Mouse (Mus musculus) hindbrain, embryonic 15.5 days (tissue): ENCODE measurements at regions not wholly inside any gene's neighbourhood (a gene's known extent, or its start where the extent isn't known, plus 50 kb on each side); places are given as distances from the start of the nearest gene placed in this dataset.

ENCODE experiments used
- ATAC-seq: fragments of 200-750 bp; cut with Nextera tagmentation; 2 replicates; pipeline ENCODE4 v1.8.0; 2017; ENCODE audit warnings: low read depth, moderate number of reproducible peaks, moderate TSS enrichment; ENCODE audit not compliant: low FRiP score
- H3K27ac ChIP-seq: fragments of 300-500 bp; sonication (generic); replicated peaks from 2 replicates; pipeline ENCODE4 v1.5.1; 2015; ENCODE audit warnings: mild to moderate bottlenecking, inconsistent platforms
- H3K27me3 ChIP-seq: fragments of 300-500 bp; sonication (generic); 2 replicates; pipeline ENCODE4 v1.6.1; 2015; ENCODE audit warnings: control low read depth, inconsistent platforms
- H3K36me3 ChIP-seq: fragments of 300-500 bp; sonication (generic); 2 replicates; pipeline ENCODE4 v1.6.1; 2015; ENCODE audit warnings: control low read depth, inconsistent platforms
- H3K4me1 ChIP-seq: fragments of 300-500 bp; sonication (generic); replicated peaks from 2 replicates; pipeline ENCODE4 v1.6.1; 2015; ENCODE audit warnings: control low read depth, inconsistent platforms
- H3K4me2 ChIP-seq: fragments of 300-500 bp; sonication (generic); 2 replicates; pipeline ENCODE4 v1.6.1; 2015; ENCODE audit warnings: moderate library complexity, mild to moderate bottlenecking, inconsistent platforms
- H3K4me3 ChIP-seq: fragments of 300-500 bp; sonication (generic); 2 replicates; pipeline ENCODE4 v1.5.1; 2015; ENCODE audit warnings: mild to moderate bottlenecking, inconsistent platforms
- H3K9ac ChIP-seq: fragments of 300-500 bp; sonication (generic); 2 replicates; pipeline ENCODE4 v1.6.1; 2015; ENCODE audit warnings: inconsistent platforms
- H3K9me3 ChIP-seq: fragments of 300-500 bp; sonication (generic); 2 replicates; pipeline ENCODE4 v1.6.1; 2016; ENCODE audit warnings: control low read depth, inconsistent platforms
- WGBS: fragments of 180-500 bp; shearing (Covaris S2); methylation state at CpG from one replicate; pipeline ENCODE4 v1.1.7; 2015; 5-methylcytosine and 5-hydroxymethylcytosine counted together

DNA sequence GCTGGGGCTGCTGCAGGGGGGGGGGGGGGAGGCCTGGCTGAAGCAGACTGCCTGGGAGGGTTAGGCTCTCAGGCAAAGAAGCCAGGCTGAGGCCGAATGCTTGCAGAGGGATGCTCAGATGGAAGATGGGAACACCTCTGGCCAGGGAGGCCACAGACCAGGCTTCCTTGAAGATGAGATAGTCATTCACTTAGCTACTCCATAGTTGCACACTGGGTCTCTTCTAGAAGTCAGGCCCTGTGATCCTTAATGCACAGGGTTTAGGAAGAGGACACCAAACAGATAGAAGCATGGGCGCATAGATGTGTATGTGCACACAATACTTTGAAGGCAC is 162.1 kb downstream of the Cyp26b1 start:
- H3K4me2 ChIP-seq: no peak overlapping the region
- 64% methylated on average over 2 of the region's 2 CpGs for WGBS
- H3K4me1 ChIP-seq: no peaks in the 10 kb centered on the region
- no peak overlapping the region for H3K4me3 ChIP-seq
- no peak overlapping the region for H3K27ac ChIP-seq
- H3K27me3 ChIP-seq: no peaks in the 10 kb centered on the region; the same call in 1 of the 2 replicates
- H3K9ac ChIP-seq: no peak overlapping the region
- H3K9me3 ChIP-seq: no peaks in the 10 kb centered on the region
- H3K36me3 ChIP-seq: no peaks in the 10 kb centered on the region
- ATAC-seq: no peak

DNA sequence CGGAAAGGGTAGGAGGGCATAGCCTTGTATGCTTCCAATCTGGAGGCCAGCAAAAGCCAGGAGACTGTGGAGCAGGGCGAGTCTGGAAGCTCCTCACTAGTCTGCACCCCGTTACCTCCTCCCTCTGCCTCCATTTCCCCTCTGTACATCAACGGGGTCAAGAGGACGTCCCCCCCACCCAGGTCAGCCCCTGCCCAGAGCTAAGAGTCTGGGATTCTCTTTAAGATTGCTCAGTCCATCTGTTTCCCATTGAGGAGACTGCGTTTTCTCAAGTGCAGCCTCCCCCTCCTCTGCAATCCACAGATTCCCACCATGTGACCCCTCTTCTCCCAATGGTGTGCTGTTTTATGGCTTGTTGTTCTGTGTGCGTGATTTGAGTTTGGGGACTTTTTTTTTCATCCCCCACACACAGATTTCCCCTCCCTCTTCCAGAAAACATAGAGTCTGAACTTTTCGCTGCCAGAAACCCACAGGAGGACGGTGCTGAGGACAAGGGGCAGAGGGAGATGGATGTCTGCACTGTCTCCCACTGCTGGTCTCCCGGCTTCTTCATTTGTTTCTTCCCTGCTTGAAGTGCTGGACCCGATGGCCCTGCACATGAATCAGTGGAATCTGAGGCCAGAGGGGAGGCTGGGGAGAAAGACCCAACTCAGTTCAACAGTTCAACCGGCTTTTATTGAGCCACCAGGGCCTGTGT is 162.6 kb downstream of the Cyp26b1 start:
- 43% methylated on average over 12 of the region's 12 CpGs for WGBS
- no peaks in the 10 kb centered on the region for H3K4me1 ChIP-seq
- no peaks in the 10 kb centered on the region for H3K36me3 ChIP-seq
- H3K9me3 ChIP-seq: no peaks in the 10 kb centered on the region
- no peak overlapping the region for H3K9ac ChIP-seq
- no peak overlapping the region for H3K4me3 ChIP-seq
- no peaks in the 10 kb centered on the region; the same call in 1 of the 2 replicates for H3K27me3 ChIP-seq
- ATAC-seq: no peak
- H3K27ac ChIP-seq: no peak overlapping the region
- no peak overlapping the region for H3K4me2 ChIP-seq

DNA sequence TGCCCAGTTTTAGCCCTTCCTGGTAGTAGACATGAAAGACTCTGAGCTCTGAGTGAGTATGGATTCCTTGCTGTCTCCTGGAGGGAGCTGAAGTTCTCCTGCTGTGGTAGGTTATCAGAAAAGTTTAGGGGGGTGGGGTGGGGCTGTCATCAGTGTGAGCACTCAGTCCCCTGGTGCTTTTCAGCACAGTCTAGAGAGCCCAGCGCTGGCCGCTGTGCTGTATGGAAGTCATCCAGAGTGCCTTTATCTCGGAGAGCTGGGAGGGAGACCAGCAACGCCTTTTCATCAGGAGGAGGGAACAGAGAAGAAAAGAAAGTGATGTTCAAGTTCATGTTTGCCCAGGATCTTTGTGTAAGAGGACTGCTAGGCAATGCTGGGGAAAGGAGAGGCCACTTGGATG is 163.6 kb downstream of the Cyp26b1 start:
- Histone ChIP-seq H3K36me3 (no peaks in the 10 kb centered on the region), H3K27ac (no peak overlapping the region), H3K27me3 (no peaks in the 10 kb centered on the region; the same call in 1 of the 2 replicates), H3K9me3 (no peaks in the 10 kb centered on the region), H3K4me2 (no peak overlapping the region), H3K4me3 (no peak overlapping the region), H3K9ac (no peak overlapping the region), H3K4me1 (no peaks in the 10 kb centered on the region)
- ATAC-seq: no peak
- WGBS: 55% methylated on average over 4 of the region's 4 CpGs

GRCm38 (mm10) chr6:84429247-84429646 is 164.5 kb downstream of the Cyp26b1 start:
- Histone ChIP-seq H3K27me3 (no peaks in the 10 kb centered on the region; the same call in 1 of the 2 replicates), H3K27ac (no peak overlapping the region), H3K9ac (no peak overlapping the region), H3K36me3 (no peaks in the 10 kb centered on the region), H3K4me3 (no peak overlapping the region), H3K9me3 (no peaks in the 10 kb centered on the region), H3K4me1 (no peaks in the 10 kb centered on the region), H3K4me2 (no peak overlapping the region)
- ATAC-seq: no peak
- WGBS: 84% methylated on average over 8 of the region's 8 CpGs

DNA sequence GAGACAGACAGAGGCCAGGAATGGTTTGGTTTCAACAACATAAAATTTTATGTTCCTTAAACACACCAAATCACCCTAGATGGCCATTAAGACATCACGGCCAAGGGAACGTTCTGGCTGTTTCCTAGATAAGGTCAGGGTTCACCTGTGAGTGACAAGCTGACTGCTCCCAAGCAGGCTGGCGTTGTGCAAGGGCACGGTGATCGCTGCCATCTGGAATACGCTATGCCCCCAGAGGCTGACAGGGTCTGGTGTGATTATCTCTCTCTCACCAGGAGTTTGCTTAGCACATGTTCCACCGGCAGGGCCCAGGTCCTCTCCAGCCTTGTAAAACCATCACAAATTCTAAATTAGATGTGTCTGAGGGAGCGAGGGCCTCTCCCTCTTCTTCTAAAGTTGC is 167.0 kb downstream of the Cyp26b1 start:
- no peaks in the 10 kb centered on the region; the same call in 1 of the 2 replicates for H3K27me3 ChIP-seq
- H3K27ac ChIP-seq: no peak overlapping the region
- no peak overlapping the region for H3K4me2 ChIP-seq
- H3K4me1 ChIP-seq: no peaks in the 10 kb centered on the region
- no peak overlapping the region for H3K9ac ChIP-seq
- WGBS: 62% methylated on average over 8 of the region's 8 CpGs
- H3K36me3 ChIP-seq: no peaks in the 10 kb centered on the region
- H3K4me3 ChIP-seq: no peak overlapping the region
- no peak for ATAC-seq
- H3K9me3 ChIP-seq: no peaks in the 10 kb centered on the region

DNA sequence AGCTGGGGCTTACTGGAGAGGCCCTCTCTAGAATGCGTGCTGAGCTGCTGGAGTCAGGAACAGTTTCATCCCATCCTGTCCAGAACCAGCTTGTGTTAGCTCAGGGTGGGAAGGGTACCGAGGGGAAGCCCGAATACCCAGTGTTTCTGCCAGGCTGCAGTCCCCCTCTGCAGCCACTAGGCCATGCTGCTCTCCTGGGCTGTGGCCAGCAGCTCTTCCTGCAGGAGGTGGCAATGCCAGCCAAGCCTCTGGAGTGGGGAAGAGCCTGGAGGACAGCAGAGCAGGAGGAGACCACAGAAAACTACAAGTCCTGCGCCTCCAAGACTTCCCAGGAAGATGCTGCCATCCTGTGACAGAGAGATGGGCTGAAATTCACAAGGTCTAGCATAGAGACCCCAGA is 167.9 kb downstream of the Cyp26b1 start:
- Histone ChIP-seq H3K4me2 (no peak overlapping the region), H3K36me3 (no peaks in the 10 kb centered on the region), H3K9ac (no peak overlapping the region), H3K4me1 (no peaks in the 10 kb centered on the region), H3K4me3 (no peak overlapping the region), H3K9me3 (no peaks in the 10 kb centered on the region), H3K27me3 (no peaks in the 10 kb centered on the region; the same call in 1 of the 2 replicates), H3K27ac (no peak overlapping the region)
- 0 out of 2 replicates have a peak, but pooled peaks have one; percentile 61 for ATAC-seq
- 42% methylated on average over 4 of the region's 4 CpGs for WGBS

- no peaks in the 10 kb centered on the region for H3K4me1 ChIP-seq
- H3K27ac ChIP-seq: no peak overlapping the region
- H3K9me3 ChIP-seq: no peaks in the 10 kb centered on the region
- ATAC-seq: no peak
- WGBS: 59% methylated on average over 3 of the region's 3 CpGs
- no peak overlapping the region for H3K9ac ChIP-seq
- H3K4me2 ChIP-seq: no peak overlapping the region
- no peak overlapping the region for H3K4me3 ChIP-seq
- no peaks in the 10 kb centered on the region for H3K27me3 ChIP-seq
- H3K36me3 ChIP-seq: no peaks in the 10 kb centered on the region
These were observed 170.8 kb downstream of the Cyp26b1 start for GRCm38 (mm10) chr6:84422946-84423345.

DNA sequence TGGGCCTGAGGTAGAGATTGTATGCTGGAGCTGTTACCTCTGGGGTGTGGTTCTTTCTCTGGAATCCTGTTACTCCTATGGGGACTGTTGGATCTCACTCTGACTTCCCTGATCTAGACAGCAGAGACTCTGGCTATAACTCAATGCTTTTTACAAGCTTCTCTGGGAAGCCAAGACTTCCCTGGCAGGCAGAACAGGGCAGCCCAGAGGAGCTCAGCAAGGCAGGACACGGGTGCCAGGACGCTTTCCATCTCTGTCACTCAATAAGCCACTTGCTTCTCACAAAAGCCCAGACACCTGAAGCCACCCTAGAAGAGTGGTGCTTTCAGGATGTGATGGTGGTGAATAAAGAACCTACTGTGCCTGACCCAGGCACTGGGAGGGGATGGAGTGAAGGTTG is 174.0 kb downstream of the Cyp26b1 start:
- ATAC-seq: no peak
- Histone ChIP-seq H3K27ac (no peak overlapping the region), H3K4me3 (no peak overlapping the region), H3K9ac (no peak overlapping the region), H3K4me1 (no peaks in the 10 kb centered on the region), H3K36me3 (no peaks in the 10 kb centered on the region), H3K4me2 (no peak overlapping the region), H3K9me3 (no peaks in the 10 kb centered on the region), H3K27me3 (no peaks in the 10 kb centered on the region)
- 70% methylated on average over 2 of the region's 2 CpGs for WGBS

DNA sequence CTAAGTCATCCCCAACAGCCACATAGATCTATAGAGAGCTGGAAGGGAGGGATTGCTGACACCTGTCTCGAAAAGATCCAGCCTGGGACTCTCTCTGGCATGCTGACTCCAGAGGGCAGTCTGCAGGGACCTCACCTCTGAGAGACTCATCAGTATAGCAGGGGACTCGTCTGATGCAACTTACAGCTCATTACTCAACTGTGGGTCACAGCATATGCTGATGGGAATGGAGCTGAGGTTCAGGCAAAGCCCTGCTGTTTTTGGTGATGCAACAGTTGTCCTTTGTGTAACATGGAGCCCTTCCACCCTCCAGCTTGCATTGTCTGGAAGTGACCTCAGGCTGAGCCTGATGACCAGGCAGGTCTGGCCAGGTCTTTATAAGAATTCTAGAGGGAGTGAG is 174.4 kb downstream of the Cyp26b1 start:
- Histone ChIP-seq H3K9ac (no peak overlapping the region), H3K9me3 (no peaks in the 10 kb centered on the region), H3K4me2 (no peak overlapping the region), H3K36me3 (no peaks in the 10 kb centered on the region), H3K4me1 (no peaks in the 10 kb centered on the region), H3K4me3 (no peak overlapping the region), H3K27me3 (no peaks in the 10 kb centered on the region), H3K27ac (no peak overlapping the region)
- 65% methylated on average over 2 of the region's 2 CpGs for WGBS
- ATAC-seq: no peak

DNA sequence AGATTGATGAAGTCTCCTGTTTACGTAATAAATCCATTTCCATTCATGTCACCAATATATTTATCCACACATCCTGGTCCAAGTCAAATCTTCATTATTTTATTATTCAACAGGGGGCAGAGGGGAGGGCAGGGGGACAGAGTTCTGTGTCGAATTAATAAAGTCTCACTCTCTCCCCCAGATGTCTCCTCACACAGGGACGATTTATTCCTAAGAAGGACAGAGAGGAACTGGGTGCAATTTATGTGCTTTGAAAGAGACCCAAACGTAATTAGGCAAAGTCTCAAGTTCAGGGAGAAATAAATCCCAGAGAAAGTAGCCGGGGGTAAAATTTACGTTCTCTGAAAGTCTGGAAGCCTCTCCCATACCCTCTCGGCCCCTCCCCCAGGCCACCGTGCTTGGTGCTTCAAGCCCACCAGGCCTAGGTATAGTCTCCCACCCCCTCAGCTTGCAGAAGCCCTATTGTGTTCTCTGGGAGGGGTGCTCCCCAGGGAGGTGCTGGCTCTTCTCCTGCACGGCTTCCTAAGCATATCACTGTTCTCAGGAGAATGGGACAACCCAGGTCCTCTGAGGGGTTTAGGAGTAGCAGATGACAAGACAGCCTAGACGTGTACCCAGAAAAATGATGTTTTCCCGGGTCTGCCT is 176.6 kb downstream of the Cyp26b1 start:
- ATAC-seq: no peak
- H3K4me2 ChIP-seq: no peak overlapping the region
- no peaks in the 10 kb centered on the region for H3K4me1 ChIP-seq
- 60% methylated on average over 11 of the region's 11 CpGs for WGBS
- H3K36me3 ChIP-seq: no peaks in the 10 kb centered on the region
- no peak overlapping the region for H3K4me3 ChIP-seq
- H3K27me3 ChIP-seq: no peaks in the 10 kb centered on the region
- H3K9me3 ChIP-seq: no peaks in the 10 kb centered on the region
- no peak overlapping the region for H3K9ac ChIP-seq
- no peak overlapping the region for H3K27ac ChIP-seq

DNA sequence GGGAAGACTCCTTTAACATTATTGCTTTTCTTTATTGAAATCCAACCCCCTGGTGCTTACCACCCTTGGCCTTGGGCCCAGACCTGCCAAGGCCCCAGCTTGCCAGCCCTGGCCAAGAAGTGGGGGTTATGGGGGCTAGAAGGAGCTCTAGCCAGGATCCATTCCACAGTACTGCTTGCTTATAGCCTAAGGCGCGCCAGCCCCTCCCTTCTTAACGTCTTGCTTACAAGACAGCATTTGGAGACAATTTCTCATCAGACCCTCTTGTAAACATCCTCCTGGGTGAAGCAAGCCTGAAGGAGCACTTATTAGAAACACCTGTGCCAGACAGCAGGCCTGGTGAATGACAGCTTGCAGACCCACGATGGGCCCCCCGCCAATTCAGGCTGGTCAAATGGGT is 179.3 kb downstream of the Cyp26b1 start:
- no peaks in the 10 kb centered on the region for H3K9me3 ChIP-seq
- no peak overlapping the region for H3K27ac ChIP-seq
- H3K27me3 ChIP-seq: no peaks in the 10 kb centered on the region
- WGBS: 54% methylated on average over 5 of the region's 5 CpGs
- H3K36me3 ChIP-seq: no peaks in the 10 kb centered on the region
- no peak overlapping the region for H3K4me3 ChIP-seq
- no peak overlapping the region for H3K9ac ChIP-seq
- no peak overlapping the region for H3K4me2 ChIP-seq
- 0 out of 2 replicates have a peak, but pooled peaks have one; percentile 15 for ATAC-seq
- no peaks in the 10 kb centered on the region for H3K4me1 ChIP-seq

DNA sequence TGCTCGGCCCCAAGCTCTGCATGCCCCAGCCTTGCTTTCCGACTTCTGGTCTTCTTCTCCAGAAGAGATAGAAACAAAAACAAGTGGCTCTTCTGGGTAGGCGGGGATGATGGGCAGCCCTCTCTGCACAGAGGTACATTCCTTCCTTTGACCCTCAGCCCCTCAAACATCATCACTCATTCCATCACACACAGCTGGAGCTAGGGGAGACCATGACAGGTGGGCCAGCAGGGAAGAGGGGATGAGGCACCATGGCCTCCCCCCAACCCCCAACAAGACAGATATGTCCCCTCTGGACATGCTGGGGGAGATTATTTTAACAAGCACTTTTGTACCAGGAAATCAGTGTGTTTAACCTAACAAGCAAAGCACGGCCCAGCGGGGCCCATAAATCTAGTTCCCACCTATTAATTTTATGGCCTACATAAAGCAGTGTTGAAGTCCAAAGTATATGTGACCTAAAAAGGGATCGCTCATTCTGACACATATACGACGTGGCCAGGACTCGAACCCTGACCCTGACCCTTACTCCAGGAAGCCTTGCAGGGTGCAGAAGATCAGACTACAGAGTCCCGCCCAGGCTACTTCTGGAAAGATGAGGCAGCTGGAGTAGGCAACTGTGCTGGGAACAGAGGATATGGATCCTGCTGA is 183.7 kb downstream of the Cyp26b1 start:
- no peak overlapping the region for H3K4me3 ChIP-seq
- 87% methylated on average over 10 of the region's 10 CpGs for WGBS
- H3K36me3 ChIP-seq: no peaks in the 10 kb centered on the region
- no peak overlapping the region for H3K27ac ChIP-seq
- H3K27me3 ChIP-seq: no peaks in the 10 kb centered on the region
- no peak overlapping the region for H3K4me2 ChIP-seq
- no peaks in the 10 kb centered on the region for H3K9me3 ChIP-seq
- H3K9ac ChIP-seq: no peak overlapping the region
- ATAC-seq: no peak
- no peaks in the 10 kb centered on the region for H3K4me1 ChIP-seq
